Mouse (Mus musculus): ENCODE data around the gene Tmem245. TPM values are rescaled to one million over a fixed set of nuclear protein-coding genes. Genes with fewer than 3 reads are reported as not detected.

The Tmem245 gene
- total and polyA plus RNA-seq, 3 experiments: 7.3 to 15.0 (median 7.7) TPM

- no peak for TF ChIP-seq ETS1 (IDR thresholded peaks at IDR 0.05; ENCODE audit: low read depth, low read length)
- no peak for TF ChIP-seq TAL1 (IDR thresholded peaks at IDR 0.05; ENCODE audit: low read length)
- TF ChIP-seq MAZ (IDR thresholded peaks at IDR 0.05; ENCODE audit: low read depth, low read length): no peak
- TF ChIP-seq TBP (IDR thresholded peaks at IDR 0.05; ENCODE audit: low read depth, low read length): no peak
- TF ChIP-seq SMC3 (IDR thresholded peaks at IDR 0.05; ENCODE audit: low read depth, low read length): no peak
- TF ChIP-seq SIN3A (IDR thresholded peaks at IDR 0.05; ENCODE audit: low read length): no peak
- TF ChIP-seq TCF12 (IDR thresholded peaks at IDR 0.05; ENCODE audit: low read depth, low read length): no peak
- no peak for TF ChIP-seq NRF1 (IDR thresholded peaks at IDR 0.05; ENCODE audit: insufficient read depth, low read depth, low read length, poor library complexity, severe bottlenecking)
- TF ChIP-seq MYC (IDR thresholded peaks at IDR 0.05; ENCODE audit: low read depth, low read length): no peak
- TF ChIP-seq POLR2AphosphoS2 (IDR thresholded peaks at IDR 0.05; ENCODE audit: low read length): no peak
- no peak for TF ChIP-seq GATA1 (IDR thresholded peaks at IDR 0.05; ENCODE audit: low read depth, low read length)
- no peak for TF ChIP-seq KAT2A (conservative IDR thresholded peaks at IDR 0.05; ENCODE audit: low read depth, low read length)
- TF ChIP-seq ZMIZ1 (IDR thresholded peaks at IDR 0.05; ENCODE audit: low read depth, low read length): no peak
- TF ChIP-seq USF2 (IDR thresholded peaks at IDR 0.05; ENCODE audit: borderline replicate concordance in 1 of 2, insufficient read depth in 1 of 2, low read depth in 1 of 2, low read length in 2 of 2): no peak
- no peak for TF ChIP-seq MXI1 (IDR thresholded peaks at IDR 0.05; ENCODE audit: low read depth, low read length)
- no peak; a peak in 1 of 6 replicates for TF ChIP-seq CTCF (IDR thresholded peaks at IDR 0.05 in 2 of 3, conservative IDR thresholded peaks at IDR 0.05 in 1 of 3; ENCODE audit: control insufficient read depth in 1 of 3, insufficient read depth in 1 of 3, low read depth in 2 of 3, low read length in 3 of 3, poor library complexity in 1 of 3, severe bottlenecking in 1 of 3)
- TF ChIP-seq ZC3H11A (IDR thresholded peaks at IDR 0.05; ENCODE audit: low read depth, low read length): no peak
- no peak overlapping the region for H3K27ac ChIP-seq (ENCODE audit: control insufficient read depth, low read depth, low read length)
- no peaks in the 10 kb centered on the region for H3K9me3 ChIP-seq (replicated peaks; ENCODE audit: insufficient read depth, low read length)
- H3K9ac ChIP-seq (ENCODE audit: control insufficient read depth, low read depth, low read length, poor library complexity, severe bottlenecking): no peak overlapping the region
- H3K27me3 ChIP-seq (ENCODE audit: control insufficient read depth in 1 of 2, insufficient read depth in 2 of 2, low read length in 2 of 2): no peaks in the 10 kb centered on the region
- H3K4me3 ChIP-seq (ENCODE audit: control insufficient read depth in 1 of 2, insufficient read depth in 1 of 2, low read depth in 2 of 2, low read length in 2 of 2): no peak overlapping the region
- H3K4me1 ChIP-seq (ENCODE audit: control insufficient read depth in 1 of 2, insufficient read depth in 2 of 2, low read length in 2 of 2): peaks cover 5 to 6% of the 10 kb centered on the region in 2 experiments
- H3K79me2 ChIP-seq (ENCODE audit: control insufficient read depth, insufficient read depth, low read length, poor library complexity): no peaks in the 10 kb centered on the region
- DNase-seq (ENCODE audit: low read depth, low spot score): no peak
- H3K36me3 ChIP-seq (ENCODE audit: control insufficient read depth in 1 of 2, insufficient read depth in 2 of 2, low read length in 2 of 2): peaks cover 5 to 10% of the 10 kb centered on the region in 2 experiments
These were observed 49.7 kb downstream of the Tmem245 start for GRCm38 (mm10) chr4:56897511-56897910.

- TF ChIP-seq RCOR1 (IDR thresholded peaks at IDR 0.05; ENCODE audit: low read depth, low read length) (no peak), USF2 (IDR thresholded peaks at IDR 0.05; ENCODE audit: borderline replicate concordance in 1 of 2, insufficient read depth in 1 of 2, low read depth in 1 of 2, low read length in 2 of 2) (no peak), GABPA (IDR thresholded peaks at IDR 0.05; ENCODE audit: low read depth, low read length) (no peak), RAD21 (IDR thresholded peaks at IDR 0.05; ENCODE audit: low read depth, low read length) (no peak), CTCF (IDR thresholded peaks at IDR 0.05 in 2 of 3, conservative IDR thresholded peaks at IDR 0.05 in 1 of 3; ENCODE audit: control insufficient read depth in 1 of 3, insufficient read depth in 1 of 3, low read depth in 2 of 3, low read length in 3 of 3, poor library complexity in 1 of 3, severe bottlenecking in 1 of 3) (no peak), JUND (IDR thresholded peaks at IDR 0.05; ENCODE audit: low read depth, low read length) (no peak), MYB (IDR thresholded peaks at IDR 0.05; ENCODE audit: low read depth, low read length) (no peak), TAL1 (IDR thresholded peaks at IDR 0.05; ENCODE audit: low read length) (no peak), TBP (IDR thresholded peaks at IDR 0.05; ENCODE audit: low read depth, low read length) (no peak), TCF12 (IDR thresholded peaks at IDR 0.05; ENCODE audit: low read depth, low read length) (no peak), EP300 (IDR thresholded peaks at IDR 0.05; ENCODE audit: low read depth in 1 of 2, low read length in 2 of 2) (no peak), CHD2 (IDR thresholded peaks at IDR 0.05; ENCODE audit: low read length) (no peak), ELF1 (IDR thresholded peaks at IDR 0.05; ENCODE audit: low read depth, low read length) (no peak), USF1 (IDR thresholded peaks at IDR 0.05; ENCODE audit: low read depth, low read length) (no peak)
- H3K4me3 ChIP-seq (ENCODE audit: control insufficient read depth in 1 of 2, insufficient read depth in 1 of 2, low read depth in 2 of 2, low read length in 2 of 2): no peak overlapping the region
These were observed 53.0 kb downstream of the Tmem245 start for GRCm38 (mm10) chr4:56894196-56894595.

More at GRCm38 (mm10) chr4:56894196-56894595, 53.0 kb downstream of the Tmem245 start:
- Histone ChIP-seq H3K36me3 (ENCODE audit: control insufficient read depth in 1 of 2, insufficient read depth in 2 of 2, low read length in 2 of 2) (peaks cover 6 to 10% of the 10 kb centered on the region in 2 experiments), H3K27me3 (ENCODE audit: control insufficient read depth in 1 of 2, insufficient read depth in 2 of 2, low read length in 2 of 2) (no peaks in the 10 kb centered on the region), H3K27ac (ENCODE audit: control insufficient read depth, low read depth, low read length) (no peak overlapping the region), H3K79me2 (ENCODE audit: control insufficient read depth, insufficient read depth, low read length, poor library complexity) (no peaks in the 10 kb centered on the region), H3K9ac (ENCODE audit: control insufficient read depth, low read depth, low read length, poor library complexity, severe bottlenecking) (no peak overlapping the region), H3K4me1 (ENCODE audit: control insufficient read depth in 1 of 2, insufficient read depth in 2 of 2, low read length in 2 of 2) (peaks cover 7 to 9% of the 10 kb centered on the region in 2 experiments), H3K9me3 (replicated peaks; ENCODE audit: insufficient read depth, low read length) (no peaks in the 10 kb centered on the region)
- DNase-seq (ENCODE audit: low read depth, low spot score): no peak
